Mouse (Mus musculus) urinary bladder, adult 2 months (tissue): ENCODE measurements around the gene Asap2. TPM values are rescaled to one million over a fixed set of nuclear protein-coding genes. Genes with fewer than 3 reads are reported as not detected.

Experiments used
- DNase-seq: peaks from one replicate; pipeline ENCODE4 v3.0.0; 2022; ENCODE audit warnings: low spot score
- polyA plus RNA-seq: library from polyadenylated mRNA; depleted of rRNA; stranded (reverse); fragments of >200 nt; gene quantifications from 2 replicates; pipeline ENCODE4 v1.2.3, GENCODE M21; 2012

Asap2 gene
- polyA plus RNA-seq, 1 experiment, result 28.0 TPM

DNA sequence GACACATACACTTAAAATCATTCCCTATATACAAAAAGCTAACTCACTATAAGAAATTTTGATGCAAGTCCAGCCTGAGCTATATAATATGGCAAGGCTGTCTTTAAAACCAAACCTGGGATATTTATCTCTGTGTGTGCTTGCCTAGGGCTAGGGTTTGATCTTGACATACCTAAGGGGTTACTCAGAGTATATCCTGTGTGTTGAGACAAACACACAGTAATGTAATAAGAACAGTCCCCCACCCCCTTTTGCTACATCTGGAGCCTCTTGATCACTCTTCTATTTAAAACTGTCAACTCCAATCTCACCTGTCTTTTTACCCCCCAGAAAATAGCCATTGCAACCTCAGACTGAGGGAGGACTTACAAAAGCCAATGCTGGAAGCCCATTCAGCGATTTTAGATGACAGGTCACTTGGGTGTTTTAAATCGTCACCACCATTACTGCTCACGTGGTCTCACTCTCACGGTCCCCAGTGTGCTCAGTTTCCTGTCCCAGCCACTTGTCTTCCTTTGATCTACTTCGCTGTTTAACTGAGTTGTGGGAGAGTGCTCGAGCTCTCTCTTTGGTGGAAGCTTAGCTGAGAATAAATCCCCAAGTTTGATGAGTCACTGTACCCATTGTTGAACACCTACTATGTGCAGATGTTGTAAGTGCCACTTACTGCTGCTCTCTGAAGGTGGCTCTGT, 176.8 kb downstream of the Asap2 start:
- DNase-seq, result no peak

DNA sequence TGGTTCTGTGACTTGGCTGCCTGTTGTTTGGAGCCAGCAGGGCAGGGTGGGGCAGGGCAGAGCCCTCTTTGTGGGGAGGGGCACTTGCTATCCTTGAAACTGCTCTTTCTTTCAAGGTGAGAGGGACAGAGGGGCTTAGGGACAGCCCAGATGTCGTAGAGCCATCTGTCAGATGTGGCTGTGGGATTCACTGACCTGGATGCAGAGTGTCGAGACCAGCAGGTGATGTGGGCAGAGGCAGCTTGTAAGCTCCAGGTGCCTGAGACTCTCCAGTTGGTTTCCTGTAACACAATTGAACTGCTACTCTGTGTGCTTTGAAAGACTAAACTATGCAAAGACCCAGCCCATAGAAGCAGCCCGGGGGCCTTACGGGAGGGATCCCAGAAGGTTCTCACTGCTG, 177.5 kb downstream of the Asap2 start:
- DNase-seq, result no peak

DNA sequence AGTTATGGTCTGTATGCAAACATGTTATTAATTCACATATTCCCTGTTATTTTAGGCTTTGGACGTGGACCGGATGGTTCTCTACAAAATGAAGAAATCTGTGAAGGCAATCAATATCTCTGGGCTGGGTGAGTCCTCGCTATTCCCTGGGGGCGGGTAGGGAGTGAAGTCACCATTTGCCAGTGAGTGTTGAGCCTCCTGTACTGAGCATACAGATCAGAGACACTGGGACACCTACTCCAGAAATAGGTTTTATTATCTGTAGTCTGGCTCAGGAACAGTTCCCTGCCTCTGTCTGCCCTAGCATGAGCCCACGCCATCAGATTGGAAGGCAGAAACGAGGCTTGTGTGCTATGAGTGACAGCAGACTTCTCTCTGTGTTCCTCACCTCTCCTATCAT, 177.9 kb downstream of the Asap2 start:
- DNase-seq, result no peak

DNA sequence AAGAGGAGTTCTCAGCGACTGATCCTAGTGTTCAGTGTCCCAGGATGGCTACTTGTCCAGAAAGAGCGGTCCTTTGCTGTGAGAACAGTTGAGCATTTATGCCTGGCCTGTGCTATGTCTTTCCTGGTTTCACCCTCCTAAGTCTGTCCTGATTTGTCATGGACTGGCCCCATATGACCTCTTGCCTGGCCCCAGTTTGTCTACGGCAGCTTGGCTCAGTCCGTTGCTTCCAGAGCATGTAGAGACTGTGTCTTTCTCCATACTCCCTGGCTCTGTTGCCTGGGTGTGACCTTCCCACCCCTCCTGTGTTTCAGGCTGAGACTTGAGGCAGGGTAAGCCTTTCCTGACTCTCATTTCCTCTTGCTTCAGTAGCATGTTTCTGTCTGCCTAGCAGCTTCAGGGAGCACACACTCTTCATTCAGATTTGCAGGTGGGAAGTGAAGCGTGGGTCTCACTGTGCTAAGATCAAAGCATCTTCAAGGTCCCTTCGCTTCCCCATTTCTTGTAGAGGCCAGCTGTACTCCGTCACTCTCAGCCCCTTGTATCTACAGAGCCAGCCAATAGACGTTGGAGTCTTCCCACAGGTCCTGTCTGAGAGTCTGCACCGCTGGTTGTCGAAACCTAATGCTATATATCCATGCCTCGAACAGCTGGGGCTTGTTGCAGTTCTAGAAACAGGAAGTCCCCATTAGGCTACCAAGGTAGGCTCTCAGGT, 181.7 kb downstream of the Asap2 start:
- no peak for DNase-seq

DNA sequence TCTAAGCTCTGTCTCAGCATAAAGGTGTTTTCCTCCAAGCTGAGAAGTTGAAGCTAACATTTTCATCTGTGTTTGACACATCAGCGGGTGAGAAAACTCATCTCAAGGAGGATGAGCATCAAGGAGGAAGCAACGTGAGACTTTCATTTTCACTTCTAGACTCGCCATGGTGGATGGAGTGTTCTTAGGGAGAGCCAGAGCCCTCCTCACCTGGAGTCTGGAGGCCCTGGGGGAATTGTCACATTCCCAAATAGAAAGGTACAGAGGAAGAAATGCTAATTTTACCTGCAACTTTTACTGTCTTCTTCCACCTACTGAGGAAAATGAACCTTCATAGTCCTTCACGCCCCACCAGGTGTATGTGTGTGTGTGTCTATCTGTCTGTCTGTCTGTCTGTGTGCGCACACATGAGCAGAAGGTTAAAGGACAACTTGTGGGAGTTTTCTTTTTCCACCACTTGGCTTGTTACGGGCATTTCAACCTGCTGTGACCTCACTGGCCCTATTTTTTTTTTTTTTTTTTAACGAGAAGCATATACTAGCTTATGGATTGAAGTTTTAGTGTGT, 183.7 kb downstream of the Asap2 start:
- DNase-seq, result no peak

DNA sequence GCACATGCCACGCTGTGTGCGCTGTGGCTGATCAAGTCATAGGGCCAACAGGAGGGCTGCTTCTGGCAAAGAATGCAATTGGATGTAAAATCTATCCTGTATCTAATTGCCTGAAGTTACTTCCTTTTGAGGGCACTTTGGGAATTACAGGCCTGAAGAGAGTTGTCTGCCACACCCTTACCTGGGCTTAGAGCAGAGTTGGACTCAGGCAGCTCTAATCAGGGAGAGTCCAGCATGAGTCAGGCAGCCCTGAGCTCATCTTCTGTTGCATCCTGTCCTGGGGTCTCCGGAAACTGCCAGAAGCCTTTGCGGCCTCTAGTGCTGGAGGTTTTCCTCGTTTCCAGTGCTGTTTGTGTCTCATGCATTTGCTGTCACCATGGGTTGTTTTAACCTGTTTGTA, 186.1 kb downstream of the Asap2 start:
- DNase-seq, result no peak

DNA sequence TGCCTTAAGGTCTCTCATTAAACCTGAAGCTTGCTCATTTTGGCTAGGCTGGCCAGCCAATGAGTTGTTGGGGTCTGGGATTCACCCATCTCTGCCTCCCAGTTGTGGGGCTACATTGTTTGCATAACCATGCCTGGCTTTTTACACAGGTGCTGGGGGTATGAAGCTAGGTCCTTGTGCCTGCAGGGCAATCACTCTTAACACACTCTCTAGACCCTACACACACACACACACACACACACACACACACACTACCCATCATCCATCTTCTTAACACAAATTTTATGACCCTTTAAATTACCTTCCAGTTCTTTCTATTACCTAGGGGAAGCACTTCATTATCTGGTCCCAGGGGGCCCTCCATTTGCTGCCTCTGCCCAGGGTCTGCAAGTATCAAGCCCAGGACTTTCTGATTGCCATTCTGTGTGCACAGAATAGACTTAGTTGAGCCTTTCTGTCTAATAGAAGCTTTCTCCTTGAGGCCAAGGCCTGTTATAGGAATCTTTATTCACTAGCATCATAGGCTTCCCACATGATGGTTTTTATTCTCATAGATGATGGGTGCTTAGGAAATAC, 187.0 kb downstream of the Asap2 start:
- DNase-seq, result no peak

DNA sequence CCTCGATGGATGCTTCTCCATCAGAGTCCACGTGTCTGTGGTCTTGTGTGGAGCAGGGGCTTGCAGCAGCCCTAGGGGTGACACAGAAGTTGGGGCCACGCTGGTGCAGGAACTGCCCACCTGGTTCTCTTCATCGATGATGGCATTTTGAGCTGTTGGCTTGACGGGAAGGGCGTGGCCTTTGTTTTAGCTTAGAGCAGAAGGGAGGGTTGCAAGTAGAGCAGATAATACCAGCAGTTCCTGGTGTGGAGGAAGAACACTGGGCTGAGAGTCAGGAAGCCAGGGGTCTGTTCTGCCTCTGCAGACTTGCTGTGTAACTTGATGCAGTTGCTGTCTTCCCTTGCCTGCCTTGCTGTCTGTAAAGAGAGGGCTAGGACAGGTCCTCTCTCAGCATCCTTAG, 189.8 kb downstream of the Asap2 start:
- no peak for DNase-seq

DNA sequence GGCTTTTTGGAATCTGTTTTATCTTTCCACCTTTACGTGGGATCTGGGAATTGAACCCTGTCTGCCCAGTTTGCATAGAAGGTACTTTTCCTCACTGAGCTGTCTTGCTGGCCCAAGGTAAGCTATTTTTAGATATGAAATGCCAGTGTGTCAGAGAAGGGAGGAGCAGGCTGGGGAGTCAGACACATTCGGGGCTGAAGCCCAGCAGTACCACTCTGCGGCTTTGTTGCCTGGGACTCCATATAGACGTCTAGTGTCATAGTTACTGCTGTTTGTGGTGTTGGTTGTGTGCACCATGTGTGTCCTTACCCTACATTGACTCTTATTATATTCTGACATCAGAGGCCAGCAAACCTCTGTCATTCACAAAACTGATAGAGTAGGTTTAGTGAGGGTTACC, 192.5 kb downstream of the Asap2 start:
- DNase-seq, result no peak

DNA sequence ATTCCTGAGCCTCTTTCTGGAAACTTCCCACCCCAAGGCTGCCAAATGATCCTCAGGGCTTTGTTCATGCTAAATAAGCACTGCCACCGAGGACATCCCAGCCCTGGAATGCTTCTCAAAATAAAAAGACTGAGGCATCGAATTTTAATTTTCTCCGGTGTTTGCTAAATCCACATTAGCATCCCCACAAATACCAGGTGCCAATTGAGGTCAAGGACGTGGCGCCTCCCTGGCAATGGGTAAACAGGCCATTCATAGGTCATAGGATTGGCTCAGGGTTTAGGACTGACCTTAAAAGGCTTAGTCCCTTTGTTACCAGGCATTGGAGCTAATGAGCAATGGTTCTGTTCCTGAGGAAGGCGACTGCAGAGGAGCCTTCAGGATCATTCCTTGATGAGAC, 193.1 kb downstream of the Asap2 start:
- no peak for DNase-seq

DNA sequence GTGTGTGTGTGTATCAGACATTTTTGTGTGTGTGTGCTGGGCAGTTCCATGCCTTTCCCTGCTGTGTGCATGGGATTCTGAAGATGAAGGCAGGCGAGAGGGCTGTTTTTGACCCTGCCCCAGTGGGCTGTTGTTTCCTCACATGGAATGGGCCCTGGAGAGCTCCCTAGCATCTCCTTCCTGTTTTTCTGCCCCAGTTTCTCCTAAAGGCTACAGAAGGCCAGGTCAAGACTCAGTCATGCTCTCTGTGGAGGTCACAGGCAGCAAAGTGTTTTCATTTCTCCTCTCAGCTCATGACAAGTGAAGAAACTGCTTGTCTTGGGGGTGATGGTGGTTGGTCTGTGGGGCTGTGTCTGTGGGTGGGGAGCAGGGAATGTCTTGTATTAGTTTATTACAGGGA, 195.9 kb downstream of the Asap2 start:
- DNase-seq, result no peak

DNA sequence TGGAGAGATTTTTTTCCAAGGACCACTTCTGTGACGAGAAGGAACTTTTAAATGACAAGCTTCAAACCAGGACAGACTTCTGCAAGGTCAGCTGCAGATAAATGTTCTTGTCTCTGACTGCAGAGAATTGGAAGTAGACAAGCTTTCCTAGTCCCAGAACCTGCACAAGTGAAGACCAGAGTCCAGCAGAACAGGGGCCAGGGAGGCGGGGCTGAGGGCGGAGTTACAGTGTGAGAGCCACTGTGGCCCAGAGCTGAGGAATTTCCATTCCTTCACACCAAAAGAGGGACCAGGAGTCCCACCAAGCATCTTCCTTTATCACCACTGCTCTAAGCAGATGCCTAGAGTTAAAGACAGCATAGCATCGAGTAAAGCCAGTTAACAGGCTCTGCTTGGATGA, 198.6 kb downstream of the Asap2 start:
- DNase-seq, result no peak

DNA sequence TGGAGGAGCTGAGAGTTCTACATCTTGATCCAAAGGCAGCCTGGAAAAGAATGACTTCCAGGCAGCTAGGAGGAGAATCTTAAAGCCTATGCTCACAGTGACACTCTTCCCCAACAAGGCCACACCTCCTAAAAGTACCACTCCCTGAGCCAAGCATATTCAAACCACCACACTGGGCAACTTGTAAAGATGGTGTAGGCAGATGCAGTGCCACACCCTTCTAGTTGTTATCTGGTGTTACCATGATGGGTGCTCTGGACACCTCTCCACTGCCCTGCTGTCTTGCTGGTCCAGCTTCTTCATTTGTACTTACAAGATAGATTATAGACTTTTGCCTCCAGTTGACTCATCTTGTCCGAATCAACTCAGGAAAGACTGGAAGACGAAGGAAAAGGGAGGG, 201.3 kb downstream of the Asap2 start:
- DNase-seq, result no peak

DNA sequence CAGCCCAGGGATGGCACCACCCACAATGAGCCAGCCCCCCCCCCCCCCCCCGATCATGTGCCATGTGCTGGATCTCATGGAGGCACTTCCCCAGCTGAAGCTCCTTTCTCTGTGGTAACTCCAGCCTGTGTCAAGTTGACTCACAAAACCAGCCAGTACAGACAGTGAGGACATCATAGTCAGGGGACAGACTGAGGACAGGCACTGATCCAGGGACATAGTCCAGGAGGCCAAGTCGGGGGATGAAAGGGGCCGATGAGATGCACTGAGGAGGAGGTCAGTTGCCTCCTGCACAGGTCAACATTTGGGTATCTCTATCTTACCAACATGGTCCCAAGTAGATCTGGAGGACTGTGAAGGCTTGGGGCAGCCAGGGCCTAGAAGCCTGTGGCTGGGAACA, 205.2 kb downstream of the Asap2 start:
- no peak for DNase-seq

DNA sequence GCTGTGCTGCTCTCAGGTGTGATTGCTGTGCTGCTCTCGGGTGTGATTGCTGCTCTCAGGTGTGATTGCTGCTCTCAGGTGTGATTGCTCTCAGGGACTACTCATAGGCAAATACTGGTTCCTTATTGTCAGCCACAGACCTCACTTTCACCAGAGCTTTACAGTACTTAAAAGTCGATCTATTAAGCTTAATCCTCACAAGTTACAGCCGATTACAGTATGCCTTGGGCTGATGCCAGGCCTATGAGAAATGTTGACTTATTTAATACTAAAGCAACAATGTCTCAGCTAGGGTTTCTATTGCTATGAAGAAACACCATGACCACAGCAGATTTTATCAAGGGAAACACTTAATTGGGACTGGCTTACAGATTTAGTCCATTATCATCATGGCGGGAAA, 206.2 kb downstream of the Asap2 start:
- DNase-seq, result no peak

DNA sequence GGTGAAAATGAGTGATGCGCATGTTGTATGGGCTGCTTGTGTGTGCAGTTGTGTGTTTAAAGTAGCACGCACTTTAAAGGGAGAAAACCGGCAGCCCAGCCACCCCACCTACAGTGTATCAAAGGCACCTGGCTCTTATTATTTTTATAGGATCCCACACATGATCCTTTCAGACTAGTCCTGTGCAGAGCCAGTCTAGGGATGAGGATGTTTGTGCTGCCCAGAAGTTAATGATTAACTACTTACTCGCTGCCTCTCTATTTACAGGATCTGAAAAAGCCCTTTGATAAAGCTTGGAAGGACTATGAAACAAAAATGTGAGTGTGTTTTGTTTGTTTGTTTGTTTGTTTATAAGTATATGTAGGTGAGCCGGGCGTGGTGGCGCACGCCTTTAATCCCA, 210.4 kb downstream of the Asap2 start:
- no peak for DNase-seq

DNA sequence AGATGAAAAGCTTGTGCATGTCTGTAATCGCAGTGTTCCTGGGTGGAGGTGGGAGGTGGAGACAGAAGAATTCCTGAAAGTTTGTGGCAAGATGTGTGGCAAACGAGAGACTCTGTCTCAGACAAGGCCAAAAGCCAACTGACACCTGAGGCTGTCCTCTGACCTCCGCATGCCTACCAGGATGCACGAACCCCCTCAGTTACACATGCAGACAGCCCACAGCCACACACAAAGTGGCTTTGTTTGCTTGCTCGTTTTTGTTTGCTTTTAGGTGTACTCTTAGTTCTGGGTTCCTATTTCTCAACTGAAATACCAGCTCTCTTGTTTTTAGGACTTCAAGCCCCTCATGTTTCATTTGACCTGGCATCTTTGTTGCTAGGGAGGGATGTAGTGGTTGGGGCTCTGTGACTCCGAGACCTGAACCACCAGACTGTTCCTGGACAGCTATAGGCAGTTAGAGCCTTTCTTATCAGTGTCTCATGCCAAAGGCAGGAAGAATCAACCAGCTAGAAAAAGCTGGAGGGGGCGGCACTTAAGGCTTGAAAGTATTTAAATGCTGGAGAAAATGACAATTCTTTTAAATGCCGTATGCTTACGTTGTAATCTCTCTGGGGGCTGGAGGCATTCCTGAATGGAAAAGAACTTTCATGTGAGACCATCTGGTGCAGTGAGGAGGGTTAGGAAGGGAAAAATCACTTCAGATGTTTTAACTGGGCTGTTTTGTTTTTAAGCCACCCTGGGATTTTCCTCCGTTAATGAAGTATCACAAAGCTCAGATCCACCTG, 211.4 kb downstream of the Asap2 start:
- no peak for DNase-seq

DNA sequence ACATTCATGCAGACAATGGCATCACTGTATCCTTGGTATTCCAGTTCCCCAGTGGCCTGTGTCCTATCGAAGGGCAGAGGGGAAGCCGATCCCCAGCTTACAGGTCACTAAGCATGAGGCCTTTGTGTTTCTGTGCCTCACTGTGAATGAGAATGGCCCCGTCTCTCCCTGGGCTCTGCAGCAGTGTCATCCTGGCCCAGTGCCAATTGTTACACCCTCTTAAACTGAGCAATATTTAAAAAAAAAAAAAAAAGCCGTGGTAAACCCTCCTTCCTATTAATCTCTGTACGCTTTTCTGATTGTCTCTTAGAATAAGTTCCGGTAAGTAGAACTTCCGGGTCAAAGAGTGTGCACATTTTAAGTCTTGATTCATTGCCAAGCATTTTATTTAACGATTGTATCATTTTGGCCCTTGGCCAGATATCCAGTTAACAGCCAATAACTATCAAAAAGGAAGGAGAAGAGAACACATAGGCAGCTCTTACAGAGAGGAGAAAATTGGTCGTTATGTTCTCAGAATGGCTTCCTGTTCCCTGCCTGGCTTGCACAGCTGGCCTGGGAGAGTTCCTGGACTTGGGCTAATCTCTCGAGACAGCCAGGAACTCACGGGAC, 214.5 kb downstream of the Asap2 start:
- no peak for DNase-seq

DNA sequence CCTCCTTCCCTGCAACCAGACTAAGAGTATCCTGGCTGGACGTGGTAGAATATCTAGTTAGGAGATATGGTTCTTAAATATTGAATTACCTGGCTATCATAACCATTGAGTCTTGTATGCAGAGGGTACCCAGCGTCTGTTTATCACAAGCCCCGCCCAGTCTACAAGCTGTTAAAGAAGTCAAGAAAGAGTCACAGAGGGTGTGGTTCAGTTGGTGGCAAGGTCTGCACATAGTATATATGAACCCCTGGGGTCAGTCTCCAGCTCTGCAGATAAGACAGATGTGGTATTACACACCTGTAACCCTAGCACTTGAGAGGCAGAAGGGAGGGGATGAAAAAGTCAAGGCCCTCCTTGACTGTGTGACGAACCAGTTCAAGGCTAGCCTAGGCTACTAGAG, 215.5 kb downstream of the Asap2 start:
- no peak for DNase-seq

DNA sequence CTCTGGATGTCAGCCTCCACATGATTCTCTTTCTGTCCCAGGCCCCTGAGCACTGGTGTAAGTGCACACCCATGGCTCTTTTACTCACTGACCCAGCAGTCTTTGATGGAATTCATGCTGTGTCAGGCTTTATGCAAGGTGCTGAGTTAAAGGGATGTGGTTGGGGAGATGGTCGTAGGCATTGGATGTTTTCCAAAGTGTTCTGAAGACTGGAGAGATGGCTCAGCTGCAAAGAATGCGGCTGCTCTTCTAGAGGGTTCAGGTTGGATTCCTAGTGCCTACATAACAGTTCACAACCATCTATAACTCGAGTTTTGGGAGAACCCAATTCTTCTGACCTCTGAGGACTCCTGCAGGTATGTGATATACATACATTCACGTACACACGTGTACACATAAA, 217.2 kb downstream of the Asap2 start:
- no peak for DNase-seq

DNA sequence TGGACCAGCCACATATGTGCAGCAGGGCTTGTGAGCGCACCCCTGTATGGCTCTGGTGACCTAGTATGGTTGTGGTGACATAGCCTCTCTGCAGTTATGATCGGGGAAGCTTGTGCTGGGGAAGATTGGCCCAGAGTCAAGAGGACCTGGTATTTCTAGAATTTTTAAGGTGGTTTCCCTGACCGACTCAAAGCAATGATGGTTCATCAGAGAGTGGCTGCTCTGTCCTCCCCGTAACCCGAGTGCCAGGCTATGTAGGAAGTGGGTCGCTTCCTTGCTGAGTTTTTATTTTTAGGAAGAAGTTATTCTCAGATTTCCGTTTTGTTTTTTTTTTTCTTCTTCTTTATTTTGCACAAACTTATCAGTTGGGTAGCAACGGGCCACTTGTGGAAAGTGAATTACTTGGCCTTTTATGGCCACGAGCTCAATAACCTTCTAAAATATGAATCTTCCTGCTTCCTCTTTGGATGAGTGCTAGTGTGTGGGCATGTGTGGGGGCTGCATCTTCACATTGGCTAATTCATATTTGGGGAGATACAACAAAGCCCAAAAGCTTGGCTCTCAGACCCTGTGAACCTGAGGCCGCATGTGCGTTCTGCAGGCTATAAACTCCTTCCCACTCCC, 218.0 kb downstream of the Asap2 start:
- no peak for DNase-seq
